Mouse (Mus musculus): ENCODE results near the gene Rsph9. TPM values are rescaled to one million over a fixed set of nuclear protein-coding genes. Genes with fewer than 3 reads are reported as not detected.
A peak's percentile ranks its signal among the peaks of the same experiment; 100 is the strongest.

Rsph9 gene
- 1.1 TPM in 2 replicates for polyA plus RNA-seq (2015; fragmentation: Nextera tagmentation; extraction: Ambion mirVana)

DNA sequence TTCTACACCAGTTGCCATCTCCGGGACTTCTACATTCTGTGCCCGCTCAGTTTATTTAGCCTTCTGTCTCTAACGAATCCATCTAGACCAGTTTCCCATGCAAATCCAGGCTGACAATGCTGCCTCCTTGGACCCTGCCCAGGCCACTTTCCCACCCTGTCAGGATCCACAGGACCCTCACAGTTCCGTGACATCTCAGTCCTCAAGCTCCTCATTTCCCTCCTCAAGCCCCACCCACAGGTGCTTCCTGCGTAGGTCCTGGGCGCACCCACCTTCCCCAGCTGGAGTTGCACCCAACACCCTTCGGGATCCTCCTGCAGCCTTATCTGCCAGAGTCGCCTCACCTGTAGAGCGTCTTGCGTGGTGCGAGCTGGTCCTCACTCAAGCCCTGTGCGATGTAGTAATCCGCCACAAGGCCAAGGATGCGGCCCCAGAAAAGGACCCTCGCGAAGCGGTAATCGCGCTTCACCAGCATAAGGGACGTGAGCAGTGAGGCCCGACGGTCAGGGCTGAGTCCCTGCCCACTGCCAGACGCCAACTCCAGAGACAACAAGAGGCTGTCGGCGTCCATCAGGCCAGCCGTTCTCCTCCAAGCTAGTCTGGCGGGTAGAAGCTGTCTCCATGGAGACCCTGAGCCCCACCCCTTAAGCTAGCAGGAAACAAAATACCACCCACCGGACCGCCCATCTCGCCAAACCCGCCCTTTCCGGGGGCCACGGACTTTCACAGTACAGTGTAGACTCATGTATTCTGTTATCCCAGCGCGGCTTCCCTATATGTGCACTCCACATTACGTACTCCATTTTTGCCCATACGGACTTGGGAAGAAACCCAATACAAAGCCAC lies at the start of gene Rsph9:
Rsph9 (minus strand) TSS at position 639 of the 846 bp plus-strand sequence.
- Histone ChIP-seq H3K36me3 (ENCODE audit: control insufficient read depth, insufficient read depth) (peaks cover 32% of the 10 kb centered on the region), H3K4me3 (ENCODE audit: low read depth, low read length) (peak within 1 kb of the TSS; percentile 59), H3K9ac (ENCODE audit: low read depth, low read length) (peak within 1 kb of the TSS; percentile 58), H3K9me3 (replicated peaks; ENCODE audit: control insufficient read depth, low read length) (no peaks in the 10 kb centered on the region), H3K27me3 (ENCODE audit: control insufficient read depth, insufficient read depth, low read depth, low read length) (no peaks in the 10 kb centered on the region), H3K4me1 (ENCODE audit: control insufficient read depth, low read depth, low read length) (peaks cover 19% of the 10 kb centered on the region), H3K27ac (ENCODE audit: low read length) (peak within 1 kb of the TSS; percentile 51), H3K4me2 (ENCODE audit: low read depth, low read length) (peak within 1 kb of the TSS; percentile 88)
- ATAC-seq (ENCODE audit: low read depth), result peak; percentile 96
- 8% methylated on average over 37 of the region's 37 CpGs for WGBS (ENCODE audit: insufficient replicate concordance)

DNA sequence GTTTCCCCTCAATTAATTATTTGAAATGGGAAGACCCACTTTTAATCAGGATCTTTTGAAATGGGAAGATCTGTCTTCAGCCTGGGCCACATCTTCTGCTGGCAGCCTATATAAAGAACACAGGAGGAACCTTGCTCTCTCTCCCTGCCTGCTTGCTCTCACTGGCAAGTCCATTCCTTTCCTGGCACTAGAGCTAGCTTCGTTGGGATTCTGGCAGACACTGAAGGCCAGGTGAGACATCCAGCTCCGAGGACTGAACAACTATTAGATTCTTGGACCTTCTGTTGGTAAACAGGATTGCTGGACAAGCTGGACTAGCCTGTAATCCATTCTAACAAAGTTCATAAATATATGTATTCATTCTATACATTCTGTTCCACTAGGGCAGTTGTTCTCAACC lies 44.8 kb upstream of the Rsph9 start:
- Histone ChIP-seq H3K4me2 (ENCODE audit: low read depth, low read length) (no peak overlapping the region), H3K9ac (ENCODE audit: low read depth, low read length) (no peak overlapping the region), H3K27me3 (ENCODE audit: control insufficient read depth, insufficient read depth, low read depth, low read length) (no peaks in the 10 kb centered on the region), H3K9me3 (replicated peaks; ENCODE audit: control insufficient read depth, low read length) (no peaks in the 10 kb centered on the region), H3K36me3 (ENCODE audit: control insufficient read depth, insufficient read depth) (peaks cover 57% of the 10 kb centered on the region), H3K4me3 (ENCODE audit: low read depth, low read length) (no peak overlapping the region), H3K4me1 (ENCODE audit: control insufficient read depth, low read depth, low read length) (no peaks in the 10 kb centered on the region), H3K27ac (ENCODE audit: low read length) (no peak overlapping the region)
- ATAC-seq (ENCODE audit: low read depth), result no peak
- 85% methylated on average over 2 of the region's 2 CpGs for WGBS (ENCODE audit: insufficient replicate concordance)

DNA sequence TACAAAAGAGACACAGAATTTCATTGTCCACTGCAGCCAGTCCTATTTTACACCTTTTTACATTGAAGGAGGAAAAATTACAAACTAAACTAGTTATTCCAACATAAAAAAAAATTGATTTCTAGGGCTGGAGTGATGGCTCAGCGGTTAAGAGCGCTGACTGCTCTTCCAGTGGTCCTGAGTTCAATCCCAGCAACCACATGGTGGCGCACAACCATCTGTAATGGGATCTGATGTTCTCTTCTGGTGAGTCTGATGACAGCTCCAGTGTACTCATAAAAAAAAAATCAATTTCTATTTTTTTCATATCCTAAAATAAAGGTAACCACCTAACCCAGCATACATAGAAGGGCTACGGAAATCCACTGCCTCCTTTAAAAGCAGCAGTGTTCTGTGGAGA lies 38.3 kb upstream of the Rsph9 start:
- WGBS (ENCODE audit: insufficient replicate concordance), result 89% methylated on average over 4 of the region's 4 CpGs
- H3K36me3 ChIP-seq (ENCODE audit: control insufficient read depth, insufficient read depth), result peaks cover 81% of the 10 kb centered on the region

DNA sequence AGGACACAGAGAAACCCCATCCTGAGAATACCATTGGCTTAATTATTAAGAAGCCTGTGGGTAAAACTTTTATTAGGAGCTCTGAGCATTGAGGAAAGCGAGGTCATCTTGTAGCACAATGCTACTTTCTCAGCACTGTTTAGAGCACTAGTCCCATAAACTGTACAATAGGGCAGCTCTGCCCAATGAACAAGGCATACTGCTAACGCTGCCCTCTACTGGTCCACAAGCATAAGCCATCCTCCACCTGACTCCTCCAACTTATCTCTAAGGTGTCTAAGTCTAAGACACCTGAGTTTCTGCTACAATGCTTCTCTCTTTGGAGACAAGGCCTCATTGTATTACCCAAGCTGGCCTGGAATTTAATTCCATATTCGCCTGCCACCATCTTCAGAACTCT lies 26.5 kb upstream of the Rsph9 start:
- Histone ChIP-seq H3K27ac (ENCODE audit: low read length) (no peak overlapping the region), H3K36me3 (ENCODE audit: control insufficient read depth, insufficient read depth) (peaks cover 81% of the 10 kb centered on the region), H3K9ac (ENCODE audit: low read depth, low read length) (no peak overlapping the region), H3K9me3 (replicated peaks; ENCODE audit: control insufficient read depth, low read length) (no peaks in the 10 kb centered on the region), H3K27me3 (ENCODE audit: control insufficient read depth, insufficient read depth, low read depth, low read length) (no peaks in the 10 kb centered on the region), H3K4me3 (ENCODE audit: low read depth, low read length) (no peak overlapping the region), H3K4me1 (ENCODE audit: control insufficient read depth, low read depth, low read length) (peaks cover 2% of the 10 kb centered on the region; the same call in 1 of the 2 replicates), H3K4me2 (ENCODE audit: low read depth, low read length) (no peak overlapping the region)
- ATAC-seq (ENCODE audit: low read depth), result 0 out of 2 replicates have a peak, but pooled peaks have one; percentile 33
- WGBS (ENCODE audit: insufficient replicate concordance), result 67% methylated on average over 3 of the region's 3 CpGs

More for the DNA sequence above, 38.3 kb upstream of the Rsph9 start:
- Histone ChIP-seq H3K27me3 (ENCODE audit: control insufficient read depth, insufficient read depth, low read depth, low read length) (no peaks in the 10 kb centered on the region), H3K4me3 (ENCODE audit: low read depth, low read length) (no peak overlapping the region), H3K9ac (ENCODE audit: low read depth, low read length) (no peak overlapping the region), H3K4me2 (ENCODE audit: low read depth, low read length) (no peak overlapping the region), H3K4me1 (ENCODE audit: control insufficient read depth, low read depth, low read length) (no peaks in the 10 kb centered on the region), H3K9me3 (replicated peaks; ENCODE audit: control insufficient read depth, low read length) (no peaks in the 10 kb centered on the region), H3K27ac (ENCODE audit: low read length) (no peak overlapping the region)
- ATAC-seq (ENCODE audit: low read depth), result no peak

DNA sequence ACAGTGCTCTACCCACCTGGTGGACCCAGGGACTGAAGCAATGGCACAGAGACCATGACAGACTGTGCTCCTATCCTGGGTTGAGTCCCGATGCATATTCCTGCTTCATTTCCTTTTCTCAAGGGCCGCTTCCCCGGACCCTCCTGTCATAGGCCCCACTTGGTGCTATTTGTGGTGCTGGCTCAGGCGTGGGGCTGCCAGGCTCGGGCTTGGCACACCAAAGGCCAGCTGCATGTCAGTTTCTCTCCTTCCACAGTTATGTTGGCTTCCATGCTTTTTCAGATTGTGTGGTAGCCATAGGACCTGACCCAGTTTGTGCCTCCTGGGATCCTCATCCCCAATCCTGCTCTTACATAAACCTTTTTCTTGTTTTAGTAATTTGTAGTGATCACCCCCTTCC lies 24.8 kb upstream of the Rsph9 start:
- Histone ChIP-seq H3K27me3 (ENCODE audit: control insufficient read depth, insufficient read depth, low read depth, low read length) (no peaks in the 10 kb centered on the region), H3K9me3 (replicated peaks; ENCODE audit: control insufficient read depth, low read length) (no peaks in the 10 kb centered on the region), H3K4me2 (ENCODE audit: low read depth, low read length) (no peak overlapping the region), H3K4me1 (ENCODE audit: control insufficient read depth, low read depth, low read length) (peaks cover 2% of the 10 kb centered on the region; the same call in 1 of the 2 replicates), H3K9ac (ENCODE audit: low read depth, low read length) (no peak overlapping the region), H3K4me3 (ENCODE audit: low read depth, low read length) (no peak overlapping the region), H3K27ac (ENCODE audit: low read length) (peak overlapping the region; percentile 41), H3K36me3 (ENCODE audit: control insufficient read depth, insufficient read depth) (peaks cover 91% of the 10 kb centered on the region)
- 90% methylated on average over 5 of the region's 5 CpGs for WGBS (ENCODE audit: insufficient replicate concordance)
- no peak for ATAC-seq (ENCODE audit: low read depth)

DNA sequence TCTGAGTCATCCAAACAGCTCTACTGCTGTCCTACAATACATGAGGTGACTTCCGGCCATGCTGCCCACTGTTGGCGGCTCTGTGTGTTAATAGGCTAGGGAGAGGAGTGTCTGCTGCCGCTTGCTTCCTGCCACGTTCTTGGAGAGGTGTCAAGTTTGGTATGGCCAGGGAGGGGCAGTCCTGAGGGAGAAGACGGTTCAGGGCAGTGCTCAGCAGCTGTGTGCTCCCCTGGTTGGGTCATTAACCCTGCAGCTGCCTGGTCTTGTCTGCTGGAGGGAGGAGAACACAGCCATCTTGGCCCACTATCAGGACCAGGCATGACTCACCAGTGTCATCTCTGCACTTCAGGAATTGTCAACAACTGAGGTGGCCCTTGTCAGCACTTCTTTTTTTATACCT lies 24.3 kb upstream of the Rsph9 start:
- Histone ChIP-seq H3K4me1 (ENCODE audit: control insufficient read depth, low read depth, low read length) (peaks cover 3% of the 10 kb centered on the region), H3K36me3 (ENCODE audit: control insufficient read depth, insufficient read depth) (peaks cover 91% of the 10 kb centered on the region), H3K27ac (ENCODE audit: low read length) (peak overlapping the region; percentile 41; the same call in 1 of the 2 replicates), H3K4me3 (ENCODE audit: low read depth, low read length) (no peak overlapping the region), H3K27me3 (ENCODE audit: control insufficient read depth, insufficient read depth, low read depth, low read length) (no peaks in the 10 kb centered on the region), H3K4me2 (ENCODE audit: low read depth, low read length) (no peak overlapping the region), H3K9me3 (replicated peaks; ENCODE audit: control insufficient read depth, low read length) (no peaks in the 10 kb centered on the region), H3K9ac (ENCODE audit: low read depth, low read length) (no peak overlapping the region)
- peak; percentile 55 for ATAC-seq (ENCODE audit: low read depth)
- 52% methylated on average over 5 of the region's 5 CpGs for WGBS (ENCODE audit: insufficient replicate concordance)

DNA sequence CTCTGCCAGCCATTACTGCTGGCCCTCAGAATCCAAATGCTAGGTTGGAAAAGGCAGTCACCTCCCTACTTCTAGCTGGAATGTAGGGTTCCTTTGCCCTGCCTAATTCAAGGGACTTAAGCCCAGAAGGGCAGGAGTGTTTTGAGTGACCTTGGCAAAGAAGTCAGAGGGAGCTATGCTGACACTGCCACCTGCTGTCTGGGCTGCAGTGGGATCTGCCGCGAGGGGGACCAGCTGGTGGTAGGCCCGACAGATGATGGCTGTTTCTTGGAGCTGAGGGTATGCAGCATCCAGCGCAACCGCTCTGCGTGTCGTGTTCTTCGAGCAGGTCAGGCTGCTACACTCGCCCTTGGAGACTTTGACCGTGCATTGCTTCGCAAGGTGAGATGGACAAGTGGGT lies 23.0 kb upstream of the Rsph9 start:
- Histone ChIP-seq H3K9ac (ENCODE audit: low read depth, low read length) (no peak overlapping the region), H3K36me3 (ENCODE audit: control insufficient read depth, insufficient read depth) (peaks cover 78% of the 10 kb centered on the region), H3K27me3 (ENCODE audit: control insufficient read depth, insufficient read depth, low read depth, low read length) (no peaks in the 10 kb centered on the region), H3K4me1 (ENCODE audit: control insufficient read depth, low read depth, low read length) (peaks cover 16% of the 10 kb centered on the region), H3K27ac (ENCODE audit: low read length) (no peak overlapping the region), H3K4me2 (ENCODE audit: low read depth, low read length) (no peak overlapping the region), H3K4me3 (ENCODE audit: low read depth, low read length) (no peak overlapping the region), H3K9me3 (replicated peaks; ENCODE audit: control insufficient read depth, low read length) (no peaks in the 10 kb centered on the region)
- WGBS (ENCODE audit: insufficient replicate concordance), result 79% methylated on average over 11 of the region's 11 CpGs
- ATAC-seq (ENCODE audit: low read depth), result no peak

DNA sequence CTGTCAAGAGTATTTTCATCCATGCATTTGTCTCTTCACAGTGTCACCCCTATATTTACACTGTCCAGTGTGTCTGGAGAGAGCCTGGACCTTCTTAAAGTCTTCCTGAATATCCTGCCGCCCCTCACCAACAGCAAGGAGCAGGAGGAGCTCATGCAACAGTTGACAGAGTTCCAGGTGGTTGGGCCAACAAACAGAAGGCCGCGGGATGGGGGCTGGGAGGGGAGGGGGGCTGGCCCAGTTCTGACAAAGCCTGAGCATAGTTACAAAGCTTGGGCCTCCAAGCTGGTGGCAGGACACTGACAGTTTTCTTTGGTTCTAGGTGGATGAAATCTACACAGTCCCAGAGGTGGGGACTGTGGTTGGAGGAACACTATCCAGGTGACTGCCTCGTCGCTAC lies 22.3 kb upstream of the Rsph9 start:
- no peak overlapping the region for H3K27ac ChIP-seq (ENCODE audit: low read length)
- no peak for ATAC-seq (ENCODE audit: low read depth)
- no peak overlapping the region for H3K9ac ChIP-seq (ENCODE audit: low read depth, low read length)
- H3K9me3 ChIP-seq (replicated peaks; ENCODE audit: control insufficient read depth, low read length), result no peaks in the 10 kb centered on the region
- H3K4me3 ChIP-seq (ENCODE audit: low read depth, low read length), result no peak overlapping the region
- WGBS (ENCODE audit: insufficient replicate concordance), result 84% methylated on average over 5 of the region's 5 CpGs
- H3K4me1 ChIP-seq (ENCODE audit: control insufficient read depth, low read depth, low read length), result peaks cover 21% of the 10 kb centered on the region
- no peaks in the 10 kb centered on the region for H3K27me3 ChIP-seq (ENCODE audit: control insufficient read depth, insufficient read depth, low read depth, low read length)
- H3K36me3 ChIP-seq (ENCODE audit: control insufficient read depth, insufficient read depth), result peaks cover 73% of the 10 kb centered on the region
- no peak overlapping the region for H3K4me2 ChIP-seq (ENCODE audit: low read depth, low read length)

DNA sequence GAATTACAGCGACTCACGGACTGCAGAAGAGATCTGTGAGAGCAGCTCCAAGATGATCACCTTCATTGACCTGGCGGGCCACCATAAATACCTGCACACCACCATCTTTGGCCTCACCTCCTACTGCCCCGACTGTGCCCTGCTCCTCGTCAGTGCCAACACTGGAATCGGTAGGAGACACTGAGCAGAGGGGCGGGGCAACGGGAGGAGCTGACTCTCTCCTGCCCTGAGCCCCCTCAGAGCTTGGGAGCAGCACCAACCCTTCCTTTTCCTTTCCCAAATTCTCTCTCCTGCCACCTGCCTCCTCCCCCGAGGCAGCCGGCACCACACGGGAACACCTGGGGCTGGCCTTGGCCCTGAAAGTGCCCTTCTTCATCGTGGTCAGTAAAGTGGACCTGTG lies 21.4 kb upstream of the Rsph9 start:
- no peaks in the 10 kb centered on the region for H3K27me3 ChIP-seq (ENCODE audit: control insufficient read depth, insufficient read depth, low read depth, low read length)
- no peak overlapping the region for H3K4me2 ChIP-seq (ENCODE audit: low read depth, low read length)
- H3K36me3 ChIP-seq (ENCODE audit: control insufficient read depth, insufficient read depth), result peaks cover 65% of the 10 kb centered on the region
- no peak overlapping the region for H3K9ac ChIP-seq (ENCODE audit: low read depth, low read length)
- H3K27ac ChIP-seq (ENCODE audit: low read length), result no peak overlapping the region
- no peaks in the 10 kb centered on the region for H3K9me3 ChIP-seq (replicated peaks; ENCODE audit: control insufficient read depth, low read length)
- 92% methylated on average over 12 of the region's 12 CpGs for WGBS (ENCODE audit: insufficient replicate concordance)
- H3K4me1 ChIP-seq (ENCODE audit: control insufficient read depth, low read depth, low read length), result peaks cover 21% of the 10 kb centered on the region
- no peak for ATAC-seq (ENCODE audit: low read depth)
- H3K4me3 ChIP-seq (ENCODE audit: low read depth, low read length), result no peak overlapping the region
